In the genomic region with DNA sequence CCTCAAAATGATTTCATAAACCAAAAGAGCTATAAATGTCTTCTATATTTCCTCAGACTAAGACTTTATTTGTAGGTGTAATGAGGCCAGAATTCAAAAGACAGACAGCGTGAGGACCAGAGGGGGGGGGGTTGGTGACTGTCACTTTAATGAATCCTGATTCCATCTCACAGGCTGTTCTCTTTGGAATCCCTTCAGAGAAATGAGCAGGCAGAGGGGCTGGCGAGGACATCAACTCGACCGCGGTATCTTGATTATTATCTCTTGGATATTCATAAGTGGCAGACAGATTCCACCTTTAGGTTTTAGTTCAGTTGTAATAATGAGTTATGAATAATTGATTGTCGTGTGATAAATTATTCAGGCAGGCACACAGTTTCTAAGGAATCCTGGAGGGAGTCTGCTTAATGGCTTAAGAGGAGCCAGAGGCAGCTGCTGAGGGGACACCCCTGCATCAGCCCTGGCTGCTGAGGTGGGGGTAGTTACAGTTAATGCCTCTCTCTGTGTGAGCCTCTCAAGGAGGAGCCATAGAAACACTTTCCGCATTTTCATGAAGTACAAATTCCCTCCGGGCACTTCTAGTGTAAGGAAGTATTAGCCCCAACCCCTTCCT, we compare ENCODE assay signal across 21 mouse cellular contexts. TPM values are rescaled to one million over a fixed set of nuclear protein-coding genes. Genes with fewer than 3 reads are reported as not detected.
DNase-seq lines count a peak whose midpoint lies in the region; ATAC-seq and TF ChIP-seq lines count a peak whose summit lies in the region.
"Had no signal": no experiment of that assay in that cellular context is flagged by ENCODE, and none has a peak within 500 bp of the region (broad histone marks: within the 10 kb centered on the region; RNA-seq: fewer than 3 reads in every experiment).

No protein-coding gene starts in this region.

- no peak overlapping the region for H3K9ac ChIP-seq in forebrain, embryonic 13.5 days
- H3K9ac ChIP-seq in forebrain, embryonic 11.5 days (ENCODE audit: low read length): no peak overlapping the region
- H3K9ac ChIP-seq in forebrain, embryonic 15.5 days (replicated peaks): no peak overlapping the region
- no peak overlapping the region for H3K9ac ChIP-seq in hindbrain, postnatal 0 days (replicated peaks; ENCODE audit: low read length)
- no peak overlapping the region for H3K9ac ChIP-seq in neural tube, embryonic 14.5 days (replicated peaks; ENCODE audit: low read depth, low read length)
- H3K9ac ChIP-seq: embryonic facial prominence, embryonic 15.5 days; heart, embryonic 15.5 days had no signal

- intact Hi-C loops in left cerebral cortex, postnatal 10 days (cut with DNase I): loop anchor here (5.0 to 10.0 kb wide), 3 partner anchors 325 to 972 kb away; a partner anchor contains a TSS

- no peaks in the 10 kb centered on the region for H3K36me3 ChIP-seq in forebrain, embryonic 13.5 days (ENCODE audit: poor library complexity, severe bottlenecking)
- H3K36me3 ChIP-seq in forebrain, embryonic 11.5 days (ENCODE audit: control insufficient read depth, insufficient read depth, low read length): no peaks in the 10 kb centered on the region
- no peaks in the 10 kb centered on the region for H3K36me3 ChIP-seq in forebrain, embryonic 15.5 days
- H3K36me3 ChIP-seq in hindbrain, postnatal 0 days (ENCODE audit: insufficient read depth, low read length): no peaks in the 10 kb centered on the region
- H3K36me3 ChIP-seq in neural tube, embryonic 14.5 days (ENCODE audit: control insufficient read depth, insufficient read depth, low read length): no peaks in the 10 kb centered on the region
- H3K36me3 ChIP-seq: embryonic facial prominence, embryonic 15.5 days; heart, embryonic 15.5 days had no signal

- H3K9me3 ChIP-seq in forebrain, embryonic 13.5 days (replicated peaks): no peaks in the 10 kb centered on the region
- H3K9me3 ChIP-seq in forebrain, embryonic 11.5 days (ENCODE audit: control insufficient read depth, low read length): no peaks in the 10 kb centered on the region
- no peaks in the 10 kb centered on the region for H3K9me3 ChIP-seq in forebrain, embryonic 15.5 days
- H3K9me3 ChIP-seq in hindbrain, postnatal 0 days (ENCODE audit: low read length): no peaks in the 10 kb centered on the region
- H3K9me3 ChIP-seq in neural tube, embryonic 14.5 days (ENCODE audit: control insufficient read depth, low read length): no peaks in the 10 kb centered on the region
- H3K9me3 ChIP-seq: embryonic facial prominence, embryonic 15.5 days; heart, embryonic 15.5 days had no signal

- peak; percentile 69; the same call in 1 of the 2 replicates for ATAC-seq in forebrain, embryonic 13.5 days
- ATAC-seq in forebrain, embryonic 11.5 days (replicated peaks; ENCODE audit: low FRiP score): no peak
- peak; percentile 60; the same call in 1 of the 2 replicates for ATAC-seq in forebrain, embryonic 15.5 days (replicated peaks)
- no peak for ATAC-seq in hindbrain, postnatal 0 days
- ATAC-seq in neural tube, embryonic 14.5 days (ENCODE audit: low read depth): peak; percentile 86; the same call in 1 of the 2 replicates

- H3K4me3 ChIP-seq in forebrain, embryonic 13.5 days: no peak overlapping the region
- H3K4me3 ChIP-seq in forebrain, embryonic 11.5 days (ENCODE audit: low read depth, low read length): no peak overlapping the region
- no peak overlapping the region for H3K4me3 ChIP-seq in forebrain, embryonic 15.5 days
- no peak overlapping the region for H3K4me3 ChIP-seq in hindbrain, postnatal 0 days (ENCODE audit: low read length)
- no peak overlapping the region for H3K4me3 ChIP-seq in neural tube, embryonic 14.5 days (ENCODE audit: low read depth, low read length)
- H3K4me3 ChIP-seq: embryonic facial prominence, embryonic 15.5 days; gastrocnemius, adult 2 months; heart, adult 2 months; heart, embryonic 15.5 days; myocyte had no signal

- H3K4me2 ChIP-seq in forebrain, embryonic 13.5 days: no peak overlapping the region
- H3K4me2 ChIP-seq in forebrain, embryonic 11.5 days (ENCODE audit: low read depth, low read length, severe bottlenecking): no peak overlapping the region
- H3K4me2 ChIP-seq in forebrain, embryonic 15.5 days (replicated peaks): no peak overlapping the region; the same call in 1 of the 2 replicates
- H3K4me2 ChIP-seq in hindbrain, postnatal 0 days (ENCODE audit: low read depth, low read length): 0 out of 2 replicates have a peak overlapping the region, but pooled peaks have one; percentile 10
- H3K4me2 ChIP-seq in neural tube, embryonic 14.5 days (ENCODE audit: low read depth, low read length): no peak overlapping the region
- H3K4me2 ChIP-seq: embryonic facial prominence, embryonic 15.5 days; heart, embryonic 15.5 days had no signal

- no peak overlapping the region; the same call in 1 of the 2 replicates for H3K27ac ChIP-seq in forebrain, embryonic 13.5 days
- H3K27ac ChIP-seq in forebrain, embryonic 11.5 days (ENCODE audit: low read depth, low read length): no peak overlapping the region
- peak overlapping the region; percentile 34; the same call in 1 of the 2 replicates for H3K27ac ChIP-seq in forebrain, embryonic 15.5 days (replicated peaks)
- H3K27ac ChIP-seq in hindbrain, postnatal 0 days: no peak overlapping the region
- H3K27ac ChIP-seq in neural tube, embryonic 14.5 days (ENCODE audit: low read depth, low read length): no peak overlapping the region
- H3K27ac ChIP-seq: embryonic facial prominence, embryonic 15.5 days; gastrocnemius, adult 2 months; heart, adult 2 months; heart, embryonic 15.5 days had no signal

- 50% methylated on average over 8 of the region's 8 CpGs for WGBS in forebrain, embryonic 13.5 days
- WGBS in forebrain, embryonic 11.5 days: 79% methylated on average over 8 of the region's 8 CpGs
- WGBS in forebrain, embryonic 15.5 days: 39% methylated on average over 8 of the region's 8 CpGs
- WGBS in hindbrain, postnatal 0 days: 40% methylated on average over 8 of the region's 8 CpGs
- WGBS in neural tube, embryonic 14.5 days: 45% methylated on average over 8 of the region's 8 CpGs

- no peak for DNase-seq in forebrain, embryonic 11.5 days (ENCODE audit: low spot score)
- DNase-seq in hindbrain, postnatal 0 days (ENCODE audit: low spot score): peak; percentile 19
- no peak for DNase-seq in right cerebral cortex, adult 18-20 months
- DNase-seq in gastrocnemius, postnatal 10 days: no peak
- no peak for DNase-seq in left cerebral cortex, postnatal 10 days (ENCODE audit: extremely low spot score in 1 of 2, low spot score in 2 of 2)
- DNase-seq: adrenal gland, postnatal 14 days; cerebellum, adult 2 months; gastrocnemius, adult 2 months; heart, adult 2 months; kidney, adult 2 months; kidney, postnatal 14 days; lung, postnatal 10 days; thymus, postnatal 4 days had no signal

- TF ChIP-seq CTCF in hindbrain, postnatal 0 days (IDR thresholded peaks at IDR 0.05; ENCODE audit: low read depth): no peak

- no peaks in the 10 kb centered on the region for H3K27me3 ChIP-seq in forebrain, embryonic 13.5 days
- no peaks in the 10 kb centered on the region for H3K27me3 ChIP-seq in forebrain, embryonic 11.5 days (ENCODE audit: control insufficient read depth, insufficient read depth, low read length)
- H3K27me3 ChIP-seq in forebrain, embryonic 15.5 days: no peaks in the 10 kb centered on the region
- no peaks in the 10 kb centered on the region for H3K27me3 ChIP-seq in hindbrain, postnatal 0 days (ENCODE audit: insufficient read depth, low read length)
- no peaks in the 10 kb centered on the region for H3K27me3 ChIP-seq in neural tube, embryonic 14.5 days (ENCODE audit: control insufficient read depth, insufficient read depth, low read length)
- H3K27me3 ChIP-seq: embryonic facial prominence, embryonic 15.5 days; heart, embryonic 15.5 days had no signal

- peaks cover 13% of the 10 kb centered on the region for H3K4me1 ChIP-seq in forebrain, embryonic 13.5 days
- no peaks in the 10 kb centered on the region for H3K4me1 ChIP-seq in forebrain, embryonic 11.5 days (replicated peaks; ENCODE audit: control insufficient read depth, insufficient read depth, low read length)
- peaks cover 24% of the 10 kb centered on the region for H3K4me1 ChIP-seq in forebrain, embryonic 15.5 days
- no peaks in the 10 kb centered on the region for H3K4me1 ChIP-seq in hindbrain, postnatal 0 days (ENCODE audit: insufficient read depth, low read length)
- no peaks in the 10 kb centered on the region for H3K4me1 ChIP-seq in neural tube, embryonic 14.5 days (ENCODE audit: control insufficient read depth, insufficient read depth, low read length)
- H3K4me1 ChIP-seq: embryonic facial prominence, embryonic 15.5 days; heart, embryonic 15.5 days had no signal

RNA-seq across cellular contexts. Expression of a gene that starts 15.6 kb away (rescaled TPM):
- 14.9 and 15.8 TPM in 2 replicates for polyA plus RNA-seq in forebrain, embryonic 13.5 days (2015; fragmentation: Nextera tagmentation; extraction: Ambion mirVana)
- polyA plus RNA-seq in forebrain, embryonic 11.5 days (2014; fragmentation: Nextera tagmentation; extraction: Ambion mirVana): 10.9 and 20.5 TPM in 2 replicates
- polyA plus RNA-seq in forebrain, embryonic 15.5 days (2015; fragmentation: Nextera tagmentation; extraction: Ambion mirVana): 13.0 and 13.7 TPM in 2 replicates
- 5.2 and 6.4 TPM in 2 replicates for total RNA-seq in hindbrain, postnatal 0 days (2014; rRNA removed)
- 7.1 and 7.9 TPM in 2 replicates for polyA plus RNA-seq in hindbrain, postnatal 0 days (2015; fragmentation: Nextera tagmentation; extraction: Ambion mirVana)
- 12.6 and 13.4 TPM in 2 replicates for polyA plus RNA-seq in neural tube, embryonic 14.5 days (2014; fragmentation: Nextera tagmentation; extraction: Ambion mirVana)
- total RNA-seq in gastrocnemius, postnatal 10 days (2021): 1 to 10 TPM; 3.6 to 6.6 TPM
- total RNA-seq in left cerebral cortex, postnatal 10 days (2021): 10 to 100 TPM in 1 of 2 experiments, 1 to 10 TPM in 1; 8.9 to 11.7 TPM

RNA-seq across cellular contexts. Expression of a gene that starts 15.7 kb away (rescaled TPM):
- polyA plus RNA-seq in forebrain, embryonic 13.5 days (2015; fragmentation: Nextera tagmentation; extraction: Ambion mirVana): 2.0 and 2.3 TPM in 2 replicates
- polyA plus RNA-seq in forebrain, embryonic 11.5 days (2014; fragmentation: Nextera tagmentation; extraction: Ambion mirVana): 0.28 and 0.63 TPM in 2 replicates
- 1.7 and 3.1 TPM in 2 replicates for polyA plus RNA-seq in forebrain, embryonic 15.5 days (2015; fragmentation: Nextera tagmentation; extraction: Ambion mirVana)
- total RNA-seq in hindbrain, postnatal 0 days (2014; rRNA removed): 1.3 and 2.4 TPM in 2 replicates
- polyA plus RNA-seq in hindbrain, postnatal 0 days (2015; fragmentation: Nextera tagmentation; extraction: Ambion mirVana): 2.1 and 2.7 TPM in 2 replicates
- polyA plus RNA-seq in neural tube, embryonic 14.5 days (2014; fragmentation: Nextera tagmentation; extraction: Ambion mirVana): 3.1 and 4.0 TPM in 2 replicates
- under 1 TPM in 1 of 2 experiments, not detected in 1; 0.14 TPM for total RNA-seq in gastrocnemius, postnatal 10 days (2021)
- total RNA-seq in left cerebral cortex, postnatal 10 days (2021): 1 to 10 TPM; 1.6 to 1.7 TPM
- total RNA-seq: adrenal gland, postnatal 14 days; gastrocnemius, adult 2 months; heart, adult 2 months; megakaryocyte, adult 5-6 weeks had no signal
- polyA plus RNA-seq: liver, embryonic 16.5 days had no signal

Comparison
In these comparisons a context has a peak if more than half of its experiments do, and no peak if none do; other contexts are left out.
1. ATAC-seq: peak in forebrain, embryonic 13.5 days (single experiment), forebrain, embryonic 15.5 days (single experiment) and neural tube, embryonic 14.5 days (single experiment); none in forebrain, embryonic 11.5 days (single experiment) and hindbrain, postnatal 0 days (single experiment).